Mouse (Mus musculus) gastrocnemius, adult 2 months (tissue): ENCODE results near the gene Ssu72. TPM values are rescaled to one million over a fixed set of nuclear protein-coding genes. Genes with fewer than 3 reads are reported as not detected.
"Not testable (repeated sequence)": the region's sequence is repeated elsewhere in the genome, so short reads cannot be mapped to it uniquely, and the experiment has no call there.

Experiments
- DNase-seq: peaks from one replicate; pipeline ENCODE4 v3.0.0; 2022
- H3K27ac ChIP-seq: fragments of 200-600 bp; 2 replicates; pipeline ENCODE4 v1.8.1; 2022; ENCODE audit warnings: mild to moderate bottlenecking
- H3K4me3 ChIP-seq: fragments of 200-600 bp; 2 replicates; pipeline ENCODE4 v1.8.1; 2022; ENCODE audit warnings: mild to moderate bottlenecking, moderate library complexity
- CTCF ChIP-seq: fragments of 200-600 bp; IDR thresholded peaks from 2 replicates; pipeline ENCODE4 v1.8.1; 2022; ENCODE audit warnings: antibody characterized with exemption, mild to moderate bottlenecking, moderate library complexity
- intact Hi-C: fragments of 180-260 bp; cut with DNase I; formaldehyde crosslinking; loops from one replicate; pipeline ENCODE4 v1.15.1; 2025
- total RNA-seq, 2 experiments: library from RNA; stranded (reverse); gene quantifications; 2 replicates each; pipeline ENCODE4 v1.2.3; 2021

The Ssu72 gene
- total RNA-seq, 2 experiments from 2014 or later = 42.3 to 44.5 TPM

DNA sequence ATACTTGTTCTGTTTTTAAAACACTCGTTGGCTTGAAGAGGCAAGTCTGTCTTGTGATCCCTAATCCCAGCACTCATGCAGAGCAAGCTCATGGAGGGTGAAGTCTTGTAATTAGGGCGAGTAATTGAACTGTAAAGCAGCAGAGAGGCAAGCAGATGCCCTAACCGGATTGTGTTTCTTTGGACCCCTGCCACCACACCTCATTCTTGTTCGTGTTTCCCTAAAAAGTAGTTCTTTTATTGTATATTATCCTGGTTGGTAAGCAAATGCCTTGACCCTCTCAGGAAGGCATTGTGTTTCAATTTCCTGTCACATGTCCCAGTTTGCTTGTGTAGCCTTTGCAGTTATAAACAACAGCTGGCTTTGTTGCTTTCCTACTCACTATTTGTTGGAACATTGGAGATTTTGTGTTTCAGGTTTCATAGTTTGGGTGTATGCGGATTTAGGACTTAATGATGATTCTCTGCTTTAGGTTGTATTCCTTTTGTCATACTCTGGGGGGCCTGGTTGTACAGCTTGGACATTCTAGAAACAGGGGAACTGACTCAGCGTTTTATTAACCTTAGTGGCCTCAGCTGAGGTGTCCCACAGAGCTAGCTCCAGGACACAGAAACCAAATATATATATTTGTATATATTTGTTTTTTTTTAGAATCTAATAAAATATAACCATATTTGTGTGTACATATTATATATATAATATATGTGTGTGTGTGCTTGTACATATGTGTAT is 6.1 kb downstream of the Ssu72 start:
- peak overlapping the region; percentile 25 for H3K4me3 ChIP-seq
- no peak for DNase-seq
- H3K27ac ChIP-seq = peak overlapping the region; percentile 76
- intact Hi-C loops = no loop called here
- no peak for TF ChIP-seq CTCF

DNA sequence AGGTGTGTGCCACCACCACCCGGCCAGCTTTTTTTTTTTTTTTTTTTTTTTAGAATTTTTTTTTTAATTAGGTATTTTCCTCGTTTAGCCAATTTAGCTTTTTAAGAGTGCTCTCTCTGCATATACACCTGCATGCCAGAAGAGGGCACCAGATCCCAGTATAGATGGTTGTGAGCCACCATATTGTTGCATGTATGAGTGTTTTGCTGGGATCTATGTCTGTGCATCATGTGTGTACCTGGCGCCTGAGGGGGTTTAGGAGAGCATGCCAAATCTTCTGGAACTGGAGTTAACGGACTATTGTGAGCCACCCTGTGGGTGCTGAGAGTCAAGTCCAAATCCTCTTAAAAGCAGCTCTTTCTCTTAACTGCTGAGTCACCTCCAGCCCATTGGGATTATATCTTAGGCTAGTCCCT is 17.1 kb downstream of the Ssu72 start:
- no peak overlapping the region for H3K4me3 ChIP-seq
- intact Hi-C loops = loop anchor here (5.0 kb wide), 1 partner anchor 51 kb away; the partner anchor contains the start of gene Vwa1
- DNase-seq = no peak
- no peak overlapping the region; the same call in 1 of the 2 replicates for H3K27ac ChIP-seq
- peak; percentile 74 for TF ChIP-seq CTCF

DNA sequence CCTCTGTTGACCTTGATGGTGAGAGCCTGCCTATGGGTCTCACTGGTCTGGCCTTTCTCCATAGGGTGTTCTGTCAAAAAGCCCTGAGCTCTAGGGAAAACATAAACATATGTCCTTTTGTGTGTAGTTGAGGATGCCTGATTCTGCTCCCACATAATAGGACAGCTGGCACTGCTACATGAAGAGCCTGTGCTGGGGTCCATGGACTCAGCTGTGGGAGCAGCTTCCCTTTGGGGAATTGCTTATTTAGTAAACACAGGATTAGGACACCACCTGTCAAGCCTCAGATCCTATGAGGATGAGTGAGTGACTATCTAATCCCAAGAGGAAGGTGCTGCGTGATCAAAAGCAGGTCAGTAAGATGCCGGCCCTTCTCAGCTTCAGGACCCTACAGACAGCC is 23.4 kb downstream of the Ssu72 start:
- no peak overlapping the region for H3K4me3 ChIP-seq
- intact Hi-C loops = no loop called here
- H3K27ac ChIP-seq = no peak overlapping the region
- DNase-seq = peak; percentile 6
- TF ChIP-seq CTCF = no peak

DNA sequence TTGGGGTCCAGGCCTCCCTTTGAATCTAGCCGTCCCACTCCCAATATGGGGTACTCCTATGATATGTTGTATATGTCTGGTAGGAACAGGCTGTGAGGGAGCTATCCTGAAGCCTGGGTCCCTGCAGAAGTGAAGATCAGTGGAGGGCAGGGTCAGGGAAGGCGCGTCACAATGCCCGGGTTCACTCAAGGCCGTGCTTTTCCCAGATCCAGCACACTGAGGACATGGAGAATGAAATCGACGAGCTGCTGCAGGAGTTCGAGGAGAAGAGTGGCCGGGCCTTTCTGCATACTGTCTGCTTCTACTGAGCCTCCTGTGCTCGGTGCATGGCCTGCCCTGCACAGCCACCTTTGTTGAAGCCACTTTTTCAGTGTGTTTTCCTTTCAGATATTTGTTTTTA is 28.7 kb downstream of the Ssu72 start:
- Histone ChIP-seq H3K27ac (no peak overlapping the region; the same call in 1 of the 2 replicates), H3K4me3 (peak overlapping the region; percentile 9; the same call in 1 of the 2 replicates)
- peak; percentile 15 for DNase-seq
- intact Hi-C loops = no loop called here
- no peak for TF ChIP-seq CTCF

DNA sequence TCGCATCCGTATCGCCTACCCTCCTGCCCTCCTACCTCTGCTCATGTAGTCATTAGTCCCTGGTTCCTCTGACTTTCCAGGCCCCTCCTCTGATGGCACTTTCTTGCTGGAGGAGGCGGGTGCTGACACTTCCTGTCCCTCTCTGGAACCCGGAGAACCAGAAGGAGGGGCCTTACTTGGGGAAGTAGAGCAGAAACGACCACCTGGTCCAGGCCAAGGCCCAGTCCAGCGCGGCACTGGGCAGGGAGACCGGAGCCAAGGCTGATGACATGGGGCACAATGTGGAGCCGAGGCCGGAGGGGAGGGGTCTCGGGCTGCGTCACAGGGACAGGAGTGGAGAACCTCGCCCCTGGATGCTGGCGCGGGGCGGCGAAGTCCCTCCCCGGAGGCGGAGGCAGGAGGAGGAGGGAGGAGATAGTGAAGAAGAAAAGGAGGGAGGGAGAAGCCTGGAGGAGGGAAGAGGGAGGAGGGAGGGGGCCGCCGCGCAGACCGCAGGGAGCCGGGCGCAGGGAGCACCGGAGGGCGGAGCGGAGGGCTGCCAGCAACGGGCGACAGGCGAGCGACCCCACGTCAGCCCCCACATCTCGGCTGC is 29.8 kb downstream of the Ssu72 start, which contains the start of gene Tmem240:
TSS of gene Tmem240 (plus strand) at position 451 of the 592 bp plus-strand sequence.
- H3K27ac ChIP-seq = peak within 1 kb of the TSS; percentile 92
- no peak for TF ChIP-seq CTCF
- peak within 1 kb of the TSS; percentile 90 for H3K4me3 ChIP-seq
- peak; percentile 93 for DNase-seq
- intact Hi-C loops = no loop called here

DNA sequence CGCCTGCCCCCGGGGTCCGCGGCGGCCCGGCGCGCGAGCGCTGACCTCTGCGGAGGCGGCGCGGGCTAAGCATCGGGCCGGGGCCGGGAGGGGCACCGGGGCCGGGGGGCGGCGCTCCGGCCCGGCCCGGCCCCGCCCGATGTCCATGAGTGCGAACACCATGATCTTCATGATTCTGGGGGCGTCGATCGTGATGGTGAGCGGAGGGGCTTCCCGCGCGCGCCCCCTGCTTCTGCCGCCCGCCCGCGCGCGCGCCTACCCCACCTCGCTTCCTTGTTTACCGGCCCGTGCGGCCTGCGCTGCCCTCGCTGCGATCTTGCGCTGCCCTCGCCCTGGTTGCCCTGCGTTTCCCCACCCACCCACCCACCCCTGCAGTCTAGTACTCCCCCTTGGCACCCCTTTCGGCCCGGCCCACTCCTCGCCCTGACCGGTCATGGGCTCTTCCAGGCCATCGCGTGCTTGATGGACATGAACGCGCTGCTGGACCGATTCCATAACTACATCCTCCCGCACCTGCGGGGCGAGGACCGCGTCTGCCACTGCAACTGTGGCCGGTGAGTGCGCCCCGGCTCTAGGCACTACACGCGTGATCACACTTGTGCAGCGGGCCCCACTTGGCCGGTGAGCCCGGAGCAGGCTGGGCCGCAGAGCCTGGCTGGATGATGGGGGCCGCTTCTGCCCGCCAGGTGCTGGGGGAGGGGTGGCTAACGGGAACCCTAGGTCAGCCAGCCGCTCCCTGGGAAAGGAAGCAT is 30.5 kb downstream of the Ssu72 start:
- Histone ChIP-seq H3K27ac (peak overlapping the region; percentile 92), H3K4me3 (peak overlapping the region; percentile 90)
- TF ChIP-seq CTCF = 0 out of 2 replicates have a peak, but pooled peaks have one; percentile 5
- DNase-seq = peak; percentile 62
- intact Hi-C loops = no loop called here

DNA sequence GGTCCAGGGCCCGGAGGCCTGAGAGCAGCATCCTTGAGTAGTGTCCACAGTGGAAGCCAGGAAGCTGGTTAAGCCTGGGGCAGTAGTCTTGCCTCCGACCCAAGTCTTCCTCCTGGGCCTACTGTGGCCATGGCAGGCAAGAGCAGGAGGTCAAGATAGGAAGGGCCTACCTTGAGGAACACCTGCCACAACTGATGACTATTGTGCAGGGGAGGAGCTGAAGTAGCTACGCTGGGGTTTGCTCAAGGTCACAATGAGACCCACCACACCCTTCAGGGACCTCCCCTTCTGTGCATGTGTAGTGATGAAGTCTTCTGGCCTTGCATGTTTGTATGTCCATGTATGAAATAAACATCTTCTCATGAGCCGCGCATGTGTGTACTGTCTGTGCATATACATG is 31.2 kb downstream of the Ssu72 start:
- H3K4me3 ChIP-seq = peak overlapping the region; percentile 90
- no peak for DNase-seq
- TF ChIP-seq CTCF = no peak
- intact Hi-C loops = no loop called here
- H3K27ac ChIP-seq = peak overlapping the region; percentile 92

DNA sequence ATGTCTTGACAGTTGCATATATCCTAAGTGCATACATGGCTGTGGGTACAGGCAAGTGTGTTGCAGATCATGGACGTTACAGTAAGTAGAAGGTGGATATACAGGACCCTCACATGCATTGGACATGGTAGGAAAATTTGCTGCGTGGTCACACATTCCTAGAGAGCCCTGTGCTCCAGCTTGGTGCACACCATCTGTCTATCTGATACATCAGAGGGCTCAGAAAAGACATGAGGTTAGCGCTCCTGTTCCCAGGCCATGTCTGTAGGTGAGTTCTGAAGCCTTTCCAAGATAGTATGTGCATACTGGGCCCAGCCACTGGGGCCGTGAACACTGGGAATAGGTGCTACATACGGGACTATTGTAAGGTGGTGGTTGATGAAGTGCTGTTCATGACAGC is 31.8 kb downstream of the Ssu72 start:
- Histone ChIP-seq H3K27ac (no peak overlapping the region), H3K4me3 (no peak overlapping the region)
- DNase-seq = peak; percentile 6
- no peak for TF ChIP-seq CTCF
- intact Hi-C loops = no loop called here

DNA sequence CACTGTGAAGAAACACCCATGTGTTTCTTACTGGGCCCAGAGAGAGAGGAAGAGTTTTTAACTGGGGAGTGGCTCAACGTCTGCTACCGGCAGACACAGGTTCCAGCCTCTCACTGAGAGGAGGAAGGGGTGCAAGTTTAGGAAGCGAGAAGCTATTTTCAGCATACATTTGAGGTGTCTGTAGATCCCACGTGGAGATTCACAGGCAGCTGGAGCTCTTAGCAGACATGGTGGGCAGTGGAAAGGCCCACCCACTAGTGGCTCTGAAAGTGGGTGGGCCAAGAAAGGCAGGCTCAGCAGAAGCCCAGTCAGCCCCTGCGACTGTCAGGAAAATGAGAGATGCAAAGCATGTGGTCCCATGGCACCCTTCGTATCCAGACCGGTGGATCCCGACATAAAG is 33.7 kb downstream of the Ssu72 start:
- Histone ChIP-seq H3K4me3 (no peak overlapping the region), H3K27ac (no peak overlapping the region)
- no peak for DNase-seq
- intact Hi-C loops = no loop called here
- no peak for TF ChIP-seq CTCF

DNA sequence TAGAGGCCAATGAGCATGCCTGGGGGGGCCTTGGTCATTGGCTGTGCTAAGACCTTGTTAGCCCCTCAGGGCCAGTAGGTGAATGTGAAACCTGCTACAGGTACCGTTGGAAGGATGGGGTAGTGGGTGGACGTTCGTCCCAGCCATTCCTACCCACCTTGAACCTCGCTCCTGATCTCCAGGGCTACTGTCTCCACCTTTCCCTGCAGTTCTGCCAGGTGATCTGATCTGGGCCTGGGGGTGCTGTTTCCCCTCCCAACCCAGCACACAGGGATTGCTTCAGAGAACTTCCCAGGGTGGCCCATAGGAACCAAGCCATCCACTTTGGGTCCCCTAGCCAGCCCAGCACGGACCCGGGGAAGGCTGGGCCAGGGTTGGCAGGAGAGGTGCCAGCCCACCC is 34.6 kb downstream of the Ssu72 start:
- no peak for DNase-seq
- TF ChIP-seq CTCF = no peak
- intact Hi-C loops = no loop called here
- H3K27ac ChIP-seq = no peak overlapping the region
- no peak overlapping the region for H3K4me3 ChIP-seq

DNA sequence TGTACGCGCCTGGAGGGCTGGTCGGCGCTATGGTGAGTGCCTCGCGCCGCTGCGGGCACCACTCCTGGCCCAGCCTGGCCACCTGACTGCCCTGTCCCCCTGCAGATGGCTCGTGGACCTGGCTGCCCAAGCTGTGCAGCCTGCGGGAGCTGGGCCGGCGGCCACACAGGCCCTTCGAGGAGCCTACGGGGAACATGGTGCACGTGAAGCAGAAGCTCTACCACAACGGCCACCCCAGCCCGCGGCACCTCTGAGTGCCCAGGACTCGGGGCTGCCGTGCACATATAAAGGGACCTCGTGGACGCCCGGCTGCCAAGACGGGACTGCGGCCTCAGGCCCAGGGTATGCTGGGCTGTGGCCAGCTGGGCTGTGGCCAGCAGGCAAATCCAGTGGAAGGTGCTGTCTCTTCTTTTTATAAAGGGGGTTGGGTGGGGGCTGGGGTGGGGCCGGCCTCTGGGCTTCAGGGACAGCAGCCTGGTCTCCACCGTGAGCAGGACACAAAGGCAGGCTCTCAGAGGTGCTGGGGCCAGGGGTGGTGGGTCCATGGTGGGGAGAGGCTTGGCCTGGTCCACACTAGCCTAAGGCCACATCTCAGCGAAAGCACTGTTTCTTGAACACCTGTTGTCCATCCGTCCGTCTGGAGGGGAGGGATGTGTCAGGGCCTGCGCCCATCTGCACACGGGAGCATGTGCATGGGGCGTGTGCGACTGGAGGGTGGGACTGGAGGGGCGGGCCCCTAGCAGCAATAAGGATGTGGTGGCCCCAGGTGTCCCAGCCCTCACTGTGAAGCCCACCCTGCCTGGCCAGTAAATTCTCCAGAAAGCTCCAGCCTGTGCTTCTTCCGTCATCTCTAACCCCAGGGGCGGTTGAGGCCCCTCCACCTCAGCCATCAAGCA is 35.4 kb downstream of the Ssu72 start:
- no peak overlapping the region for H3K4me3 ChIP-seq
- no peak overlapping the region for H3K27ac ChIP-seq
- TF ChIP-seq CTCF = no peak
- peak; percentile 58 for DNase-seq
- intact Hi-C loops = no loop called here

DNA sequence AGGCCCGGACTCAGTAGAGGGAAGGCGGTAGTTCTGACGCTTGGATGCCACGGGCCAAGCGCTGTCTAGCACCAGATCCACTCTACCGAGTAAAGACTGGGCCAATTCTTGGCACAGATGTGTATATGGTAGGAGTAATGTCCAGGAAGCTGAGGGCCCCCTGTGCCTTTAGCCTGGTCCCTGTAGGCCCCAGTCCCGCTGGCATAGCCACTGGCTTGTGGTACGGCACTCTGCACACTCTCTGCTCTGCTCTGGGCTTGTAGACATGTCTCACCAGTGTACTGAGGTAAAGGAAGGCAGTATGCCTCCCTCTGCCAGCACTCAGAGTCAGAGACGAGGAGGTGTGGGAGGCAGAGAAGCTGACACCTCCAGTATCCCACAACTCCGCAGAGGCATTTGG is 36.1 kb downstream of the Ssu72 start:
- peak; percentile 13 for DNase-seq
- intact Hi-C loops, H3K27ac ChIP-seq, H3K4me3 ChIP-seq: not testable (repeated sequence)
